Mouse (Mus musculus) limb, embryonic 15.5 days (tissue): ENCODE data around the gene Grhpr. TPM values are rescaled to one million over a fixed set of nuclear protein-coding genes. Genes with fewer than 3 reads are reported as not detected.
"Not testable (repeated sequence)": the region's sequence is repeated elsewhere in the genome, so short reads cannot be mapped to it uniquely, and the experiment has no call there.

Source experiments
- ATAC-seq: fragments of 200-750 bp; cut with Nextera tagmentation; 2 replicates; pipeline ENCODE4 v1.8.0; 2017; ENCODE audit warnings: low read depth, moderate TSS enrichment; ENCODE audit not compliant: insufficient number of reproducible peaks, low FRiP score, low TSS enrichment
- H3K27ac ChIP-seq: fragments of 300-500 bp; sonication (generic); 2 replicates; pipeline ENCODE4 v1.5.1; 2015; ENCODE audit warnings: moderate library complexity, mild to moderate bottlenecking, inconsistent platforms
- H3K27me3 ChIP-seq: fragments of 300-500 bp; sonication (generic); 2 replicates; pipeline ENCODE4 v1.6.1; 2015; ENCODE audit warnings: inconsistent platforms
- H3K36me3 ChIP-seq: fragments of 300-500 bp; sonication (generic); 2 replicates; pipeline ENCODE4 v1.6.1; 2015; ENCODE audit warnings: inconsistent platforms
- H3K4me1 ChIP-seq: fragments of 300-500 bp; sonication (generic); 2 replicates; pipeline ENCODE4 v1.6.1; 2015; ENCODE audit warnings: inconsistent platforms
- H3K4me2 ChIP-seq: fragments of 300-500 bp; sonication (generic); 2 replicates; pipeline ENCODE4 v1.6.1; 2015; ENCODE audit warnings: mild to moderate bottlenecking, inconsistent platforms
- H3K4me3 ChIP-seq: fragments of 300-500 bp; sonication (generic); 2 replicates; pipeline ENCODE4 v1.5.1; 2015; ENCODE audit warnings: mild to moderate bottlenecking, inconsistent platforms
- H3K9ac ChIP-seq: fragments of 300-500 bp; sonication (generic); 2 replicates; pipeline ENCODE4 v1.6.1; 2015; ENCODE audit warnings: inconsistent platforms
- H3K9me3 ChIP-seq: fragments of 300-500 bp; sonication (generic); 2 replicates; pipeline ENCODE4 v1.6.1; 2016; ENCODE audit warnings: inconsistent platforms
- WGBS: fragments of 180-500 bp; shearing (Covaris S2); methylation state at CpG from one replicate; pipeline ENCODE4 v1.1.7; 2015; 5-methylcytosine and 5-hydroxymethylcytosine counted together
- polyA plus RNA-seq: library from polyadenylated mRNA; unstranded; fragments of >200 nt; fragmentation: Nextera tagmentation; extraction: Ambion mirVana; gene quantifications from 2 replicates; pipeline ENCODE4 v1.2.1, GENCODE M21; 2015

Gene Grhpr
- polyA plus RNA-seq = 62.2 and 65.4 TPM in 2 replicates

DNA sequence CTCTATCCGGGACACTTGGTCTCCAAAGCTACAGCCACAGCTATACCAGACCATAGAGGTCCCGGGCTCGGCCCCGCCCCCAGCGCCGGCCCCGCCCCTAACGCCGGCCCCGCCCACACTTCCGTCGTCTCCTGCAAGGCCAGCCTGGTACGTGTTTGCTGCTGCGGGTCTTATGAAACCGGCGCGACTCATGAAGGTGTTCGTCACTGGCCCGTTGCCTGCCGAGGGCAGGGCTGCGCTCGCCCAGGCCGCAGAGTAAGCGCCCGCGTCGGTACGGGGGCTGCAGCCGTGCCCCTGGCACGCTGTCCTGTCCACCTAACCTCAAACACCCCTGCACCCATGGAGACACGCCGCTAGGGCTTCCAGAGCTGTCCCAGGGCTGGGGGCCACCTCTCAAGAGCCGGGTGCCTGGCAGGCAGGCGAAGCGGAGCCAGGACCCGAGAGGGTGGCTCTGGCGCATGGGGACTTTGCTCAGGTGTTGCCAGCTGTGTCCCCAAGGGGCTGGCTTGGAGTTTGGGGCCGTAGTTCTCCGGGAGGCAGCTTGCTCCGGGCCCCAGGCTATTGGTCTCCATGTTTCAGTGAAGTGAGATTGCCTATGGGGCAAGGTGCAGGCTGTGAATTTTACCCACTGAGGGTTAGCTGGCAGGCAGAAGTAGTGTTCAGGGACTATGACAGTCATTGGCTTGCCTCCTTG is at the start of gene Grhpr:
TSS of gene Grhpr (plus strand) at position 116 of the 694 bp plus-strand sequence.
- ATAC-seq = peak; percentile 85

GRCm38 (mm10) chr4:44931732-44932131 is 49.5 kb upstream of the Grhpr start:
- H3K9ac ChIP-seq = no peak overlapping the region
- 95% methylated on average over 6 of the region's 6 CpGs for WGBS
- no peak for ATAC-seq
- no peaks in the 10 kb centered on the region for H3K4me1 ChIP-seq
- H3K9me3 ChIP-seq = no peaks in the 10 kb centered on the region
- no peak overlapping the region for H3K4me3 ChIP-seq
- peaks cover 46% of the 10 kb centered on the region for H3K36me3 ChIP-seq
- H3K27me3 ChIP-seq = no peaks in the 10 kb centered on the region
- no peak overlapping the region for H3K27ac ChIP-seq
- no peak overlapping the region for H3K4me2 ChIP-seq

More for the DNA sequence above, at the start of gene Grhpr:
- H3K4me1 ChIP-seq = peaks cover 29% of the 10 kb centered on the region
- H3K9me3 ChIP-seq = no peaks in the 10 kb centered on the region
- WGBS = under 1% methylated on average over 40 of the region's 40 CpGs
- no peaks in the 10 kb centered on the region for H3K27me3 ChIP-seq
- H3K27ac ChIP-seq = peak within 1 kb of the TSS; percentile 87
- H3K4me3 ChIP-seq = peak within 1 kb of the TSS; percentile 78
- peak within 1 kb of the TSS; percentile 63 for H3K9ac ChIP-seq
- peak within 1 kb of the TSS; percentile 83 for H3K4me2 ChIP-seq
- peaks cover 25% of the 10 kb centered on the region; the same call in 1 of the 2 replicates for H3K36me3 ChIP-seq

DNA sequence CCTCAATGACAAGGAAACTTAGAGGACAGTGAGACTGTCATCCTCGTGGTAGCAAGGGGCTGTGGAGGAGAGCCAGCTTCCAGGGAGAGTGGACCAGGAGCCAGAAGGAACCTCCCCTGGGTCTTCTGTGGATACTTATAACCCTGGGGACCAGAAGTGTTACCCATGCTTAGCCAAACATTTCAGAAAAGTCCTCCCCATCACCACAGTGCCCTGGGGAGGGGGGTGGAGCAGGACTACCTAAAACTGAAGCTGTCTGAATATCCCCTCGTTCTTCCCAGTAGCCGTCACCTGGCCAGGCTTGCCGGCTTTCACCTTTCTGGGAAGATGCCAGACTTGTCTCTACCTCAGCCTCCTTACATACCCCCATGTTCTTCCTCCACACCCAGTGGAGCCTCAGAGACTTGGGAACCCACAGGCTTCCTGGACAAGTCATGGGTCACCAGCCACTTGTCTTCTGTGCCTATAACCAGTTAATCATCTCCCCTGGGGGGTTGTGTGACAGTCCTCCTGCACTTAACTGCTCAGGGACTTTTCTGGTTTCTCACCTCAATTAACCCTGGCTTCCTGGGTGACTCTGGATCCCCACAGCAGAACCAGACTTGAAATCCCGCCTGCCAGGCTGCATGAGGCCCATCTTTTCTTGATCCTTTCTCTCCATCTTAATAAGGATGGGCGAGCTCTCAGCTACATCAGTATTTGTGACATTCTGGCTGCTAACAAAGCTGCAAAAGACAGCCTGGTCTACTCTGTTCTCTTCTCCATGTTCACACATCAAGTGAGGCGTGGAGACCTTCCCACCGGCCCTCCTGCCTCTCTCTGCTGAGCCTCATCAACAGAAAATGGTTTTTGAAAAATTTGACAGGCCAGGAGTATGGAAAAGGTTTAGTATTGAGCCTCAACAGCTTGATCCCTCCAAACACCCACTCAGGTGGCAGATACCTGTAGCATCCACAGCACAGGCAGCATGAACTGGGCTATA is 42.5 kb upstream of the Grhpr start:
- no peak overlapping the region for H3K9ac ChIP-seq
- H3K27me3 ChIP-seq = no peaks in the 10 kb centered on the region
- no peaks in the 10 kb centered on the region for H3K9me3 ChIP-seq
- no peak overlapping the region for H3K4me2 ChIP-seq
- no peak overlapping the region for H3K4me3 ChIP-seq
- no peak for ATAC-seq
- H3K4me1 ChIP-seq = no peaks in the 10 kb centered on the region
- H3K27ac ChIP-seq = no peak overlapping the region
- WGBS = 77% methylated on average over 8 of the region's 8 CpGs
- H3K36me3 ChIP-seq = peaks cover 6% of the 10 kb centered on the region

DNA sequence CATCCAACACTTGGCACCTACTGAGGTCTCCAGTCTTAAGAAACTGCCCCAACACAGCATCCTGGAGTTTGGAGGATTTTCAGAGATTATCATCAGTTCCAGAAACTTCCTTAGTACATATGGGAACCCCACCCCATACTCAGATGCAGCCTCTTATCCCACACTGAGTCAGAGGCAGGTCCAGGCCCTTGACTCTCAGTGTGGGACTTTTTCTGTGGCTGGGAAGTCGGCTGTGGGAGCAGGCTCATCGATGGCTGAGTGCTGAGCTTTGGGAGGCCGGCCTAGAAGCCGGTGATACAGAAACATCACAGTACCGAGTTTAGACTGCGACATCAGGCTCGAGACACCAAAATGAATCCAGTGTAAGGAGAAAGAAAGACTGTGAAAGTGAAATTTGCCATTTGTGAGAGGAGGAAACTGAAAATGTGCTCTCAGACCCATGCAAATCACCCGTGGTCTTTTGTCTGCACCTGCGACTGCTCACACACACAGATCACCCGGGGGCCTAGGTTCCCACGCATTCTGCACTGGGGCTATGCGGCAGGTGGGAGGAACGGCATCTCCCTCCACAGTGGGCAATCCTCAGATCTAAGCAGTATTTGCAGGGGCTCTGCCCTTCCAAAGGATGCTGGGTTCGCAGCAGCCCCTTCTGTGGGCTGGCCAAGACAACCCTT is 41.5 kb upstream of the Grhpr start:
- no peaks in the 10 kb centered on the region for H3K9me3 ChIP-seq
- H3K4me2 ChIP-seq = no peak overlapping the region
- no peaks in the 10 kb centered on the region for H3K36me3 ChIP-seq
- no peak overlapping the region for H3K4me3 ChIP-seq
- WGBS = 83% methylated on average over 14 of the region's 14 CpGs
- ATAC-seq = no peak
- no peak overlapping the region for H3K27ac ChIP-seq
- H3K9ac ChIP-seq = no peak overlapping the region
- no peaks in the 10 kb centered on the region for H3K4me1 ChIP-seq
- no peaks in the 10 kb centered on the region for H3K27me3 ChIP-seq

GRCm38 (mm10) chr4:44940286-44940685 is 40.9 kb upstream of the Grhpr start:
- H3K36me3 ChIP-seq = no peaks in the 10 kb centered on the region
- H3K4me3 ChIP-seq = no peak overlapping the region
- WGBS = 56% methylated on average over 9 of the region's 9 CpGs

GRCm38 (mm10) chr4:44942237-44942636 is 39.0 kb upstream of the Grhpr start:
- Histone ChIP-seq H3K36me3 (no peaks in the 10 kb centered on the region), H3K9me3 (no peaks in the 10 kb centered on the region), H3K9ac (no peak overlapping the region), H3K27me3 (no peaks in the 10 kb centered on the region), H3K4me3 (no peak overlapping the region), H3K4me2 (no peak overlapping the region), H3K4me1 (no peaks in the 10 kb centered on the region), H3K27ac (no peak overlapping the region)
- 77% methylated on average over 1 of the region's 1 CpGs for WGBS
- no peak for ATAC-seq

More at GRCm38 (mm10) chr4:44940286-44940685, 40.9 kb upstream of the Grhpr start:
- ATAC-seq = no peak
- Histone ChIP-seq H3K4me2 (no peak overlapping the region), H3K27me3 (no peaks in the 10 kb centered on the region), H3K4me1 (no peaks in the 10 kb centered on the region), H3K9ac (no peak overlapping the region), H3K9me3 (no peaks in the 10 kb centered on the region), H3K27ac (no peak overlapping the region)

DNA sequence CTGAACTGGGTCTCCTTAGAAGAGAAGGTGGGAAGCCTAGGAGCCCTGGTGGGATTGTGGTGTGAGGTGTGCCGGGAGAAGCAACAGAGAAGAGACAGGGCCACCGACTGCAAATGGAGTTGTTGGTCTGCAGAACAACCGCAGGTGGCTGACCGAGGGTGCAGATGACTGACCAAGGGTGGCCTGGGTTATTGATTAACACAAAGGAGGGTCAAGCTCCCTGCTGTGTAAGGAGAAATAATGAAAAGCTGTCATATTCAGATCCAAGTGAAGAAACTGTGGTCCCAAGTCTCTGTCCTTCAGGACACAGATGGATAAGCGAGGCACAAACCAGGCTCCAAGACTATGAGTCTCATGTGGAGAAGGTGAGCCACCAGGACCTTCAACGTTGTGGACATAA is 37.7 kb upstream of the Grhpr start:
- no peak overlapping the region for H3K4me3 ChIP-seq
- H3K36me3 ChIP-seq = no peaks in the 10 kb centered on the region
- H3K9ac ChIP-seq = no peak overlapping the region
- no peaks in the 10 kb centered on the region for H3K4me1 ChIP-seq
- no peak for ATAC-seq
- 84% methylated on average over 6 of the region's 6 CpGs for WGBS
- H3K9me3 ChIP-seq = no peaks in the 10 kb centered on the region
- H3K27me3 ChIP-seq = no peaks in the 10 kb centered on the region
- no peak overlapping the region for H3K27ac ChIP-seq
- no peak overlapping the region for H3K4me2 ChIP-seq

DNA sequence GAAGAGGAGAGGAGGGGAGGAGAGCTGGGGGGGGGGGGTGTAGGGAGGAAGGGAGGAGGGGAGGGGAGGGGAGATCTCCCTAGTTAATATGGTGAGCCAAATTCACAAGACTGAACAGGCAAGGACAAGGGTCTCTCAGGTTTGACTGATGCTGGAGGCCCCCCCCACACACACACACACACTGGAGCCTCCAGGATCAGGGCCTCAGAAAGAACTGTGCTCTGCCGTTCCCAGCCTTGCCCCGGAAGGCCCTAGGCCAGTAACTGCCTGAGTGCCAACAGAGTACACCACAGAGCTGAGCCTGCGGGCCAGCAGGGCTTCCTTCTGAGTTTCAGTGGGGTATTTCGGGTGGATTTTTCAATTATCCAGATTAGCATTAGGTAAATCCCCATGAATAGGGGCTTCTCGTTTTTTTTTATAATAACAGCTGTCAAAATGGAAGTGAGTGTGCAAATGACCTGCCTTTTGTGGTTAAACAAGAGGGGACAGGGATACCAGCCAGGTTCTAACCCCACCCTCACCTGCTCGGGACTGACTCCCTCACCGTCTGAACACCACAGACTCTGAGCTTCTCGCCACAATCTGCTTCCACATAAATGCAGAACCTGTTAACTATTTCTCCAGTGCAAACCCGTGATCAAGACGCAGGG is 36.6 kb upstream of the Grhpr start:
- 69% methylated on average over 10 of the region's 10 CpGs for WGBS
- no peak for ATAC-seq

GRCm38 (mm10) chr4:44946126-44946525 is 35.1 kb upstream of the Grhpr start:
- H3K36me3 ChIP-seq, H3K4me1 ChIP-seq, H3K9me3 ChIP-seq, ATAC-seq, H3K9ac ChIP-seq, H3K4me2 ChIP-seq, H3K27me3 ChIP-seq, H3K4me3 ChIP-seq, H3K27ac ChIP-seq: not testable (repeated sequence)
- 97% methylated on average over 2 of the region's 2 CpGs for WGBS

More for the DNA sequence above, 36.6 kb upstream of the Grhpr start:
- H3K4me3 ChIP-seq = no peak overlapping the region
- H3K27ac ChIP-seq = no peak overlapping the region
- H3K4me1 ChIP-seq = no peaks in the 10 kb centered on the region
- no peak overlapping the region for H3K4me2 ChIP-seq
- no peaks in the 10 kb centered on the region for H3K9me3 ChIP-seq
- H3K36me3 ChIP-seq = no peaks in the 10 kb centered on the region
- H3K27me3 ChIP-seq = no peaks in the 10 kb centered on the region
- no peak overlapping the region for H3K9ac ChIP-seq

- Histone ChIP-seq H3K36me3 (no peaks in the 10 kb centered on the region), H3K4me1 (no peaks in the 10 kb centered on the region), H3K9ac (no peak overlapping the region), H3K4me2 (no peak overlapping the region), H3K27me3 (no peaks in the 10 kb centered on the region), H3K27ac (no peak overlapping the region), H3K4me3 (no peak overlapping the region), H3K9me3 (no peaks in the 10 kb centered on the region)
- ATAC-seq = no peak
- 85% methylated on average over 5 of the region's 5 CpGs for WGBS
Measured at GRCm38 (mm10) chr4:44947464-44947863, 33.7 kb upstream of the Grhpr start.

DNA sequence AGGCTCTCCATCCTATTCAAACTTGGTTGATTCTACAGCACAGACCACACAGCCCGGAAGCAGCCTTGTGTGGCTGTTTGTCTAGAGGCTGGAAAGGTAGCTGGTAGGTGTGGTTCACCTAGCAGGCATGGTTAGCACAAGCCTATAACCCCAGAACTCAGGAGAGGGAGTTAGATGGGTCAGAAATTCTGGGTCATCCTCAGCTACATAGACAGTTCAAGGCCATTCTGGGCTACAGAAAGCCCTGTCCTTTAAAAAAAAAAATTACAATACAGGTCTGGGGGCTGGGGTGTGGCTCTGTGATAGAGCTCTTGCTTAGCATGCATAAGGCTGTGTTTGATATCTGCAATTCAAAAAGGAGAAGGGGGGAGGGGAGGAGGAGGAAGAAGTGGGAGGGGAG is 32.9 kb upstream of the Grhpr start:
- H3K27ac ChIP-seq = no peak overlapping the region
- no peaks in the 10 kb centered on the region for H3K4me1 ChIP-seq
- no peaks in the 10 kb centered on the region for H3K9me3 ChIP-seq
- no peaks in the 10 kb centered on the region for H3K36me3 ChIP-seq
- no peaks in the 10 kb centered on the region for H3K27me3 ChIP-seq
- no peak for ATAC-seq
- H3K9ac ChIP-seq = no peak overlapping the region
- no peak overlapping the region for H3K4me2 ChIP-seq
- H3K4me3 ChIP-seq = no peak overlapping the region
- WGBS = 100% methylated on average over 1 of the region's 1 CpGs
